Mouse (Mus musculus): ENCODE results near the gene Gng8.

The Gng8 gene

DNA sequence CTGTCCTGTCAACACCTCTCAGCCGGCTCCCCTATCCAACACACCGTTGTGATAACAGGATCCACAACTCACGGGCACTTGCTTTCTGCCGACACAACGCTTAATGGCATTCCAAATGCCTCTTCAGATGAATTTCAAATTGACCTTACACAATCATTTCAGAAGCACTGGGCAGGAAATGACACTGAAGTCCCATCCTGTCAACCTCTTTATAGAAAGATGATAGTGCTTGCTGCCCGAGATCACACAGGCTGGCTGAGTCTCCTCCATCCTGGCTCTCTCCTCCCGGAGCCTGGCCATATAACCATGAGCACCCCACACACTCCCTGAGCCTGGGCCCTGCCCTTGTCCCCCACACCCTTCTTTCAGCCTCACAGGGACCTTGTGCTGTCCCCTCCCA lies 16.3 kb downstream of the Gng8 start:
- DNase-seq (ENCODE audit: low read depth, low spot score) = peak; percentile 38

- peak; percentile 43 for DNase-seq (ENCODE audit: low read depth, low spot score)
Observed at GRCm38 (mm10) chr7:16908367-16908766, 16.8 kb downstream of the Gng8 start.

DNA sequence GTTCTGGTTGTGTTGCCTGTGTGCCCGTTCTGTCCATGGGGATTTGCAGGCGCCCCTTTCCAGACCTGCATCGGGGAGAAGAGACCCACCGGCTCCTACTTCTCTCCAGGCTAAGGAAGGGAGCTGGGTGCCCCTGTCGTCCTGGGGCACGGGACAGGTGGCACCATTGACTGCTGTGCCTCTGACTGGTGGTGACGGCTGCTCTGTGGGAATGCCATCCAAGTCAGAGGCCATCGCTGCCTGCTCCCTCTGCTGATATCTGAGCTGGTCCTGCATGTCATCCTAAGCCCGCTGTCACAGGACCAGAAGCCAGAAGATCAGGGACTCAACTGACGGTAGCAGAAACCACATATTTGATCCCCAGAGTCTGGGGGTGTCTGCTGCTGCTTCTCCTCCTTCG lies 17.3 kb downstream of the Gng8 start:
- no peak for DNase-seq (ENCODE audit: low read depth, low spot score)

DNA sequence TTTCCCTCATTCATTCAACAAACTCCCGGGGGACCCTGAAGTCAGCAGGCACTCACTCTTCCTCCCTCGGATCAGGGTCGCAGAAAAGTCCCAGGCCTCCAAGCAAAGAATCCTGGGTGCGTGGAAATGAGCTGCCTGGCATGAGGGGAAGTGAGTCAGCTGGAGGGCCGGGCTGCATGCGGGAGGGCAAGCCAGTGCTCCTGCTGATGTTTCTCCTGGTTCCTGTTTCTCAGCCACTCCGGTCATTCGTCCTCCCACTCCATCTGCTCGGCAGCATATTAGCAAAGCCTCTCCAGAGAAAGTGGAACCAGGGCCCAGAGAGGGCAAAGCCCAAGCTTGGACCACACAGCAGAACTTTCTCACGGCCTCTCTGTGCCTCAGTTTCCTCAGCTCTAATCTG lies 18.3 kb downstream of the Gng8 start:
- DNase-seq (ENCODE audit: low read depth, low spot score) = no peak

GRCm38 (mm10) chr7:16911904-16912303 lies 20.3 kb downstream of the Gng8 start:
- no peak for DNase-seq (ENCODE audit: low read depth, low spot score)

GRCm38 (mm10) chr7:16912360-16912759 lies 20.8 kb downstream of the Gng8 start:
- no peak for DNase-seq (ENCODE audit: low read depth, low spot score)

GRCm38 (mm10) chr7:16913806-16914452 lies 22.3 kb downstream of the Gng8 start:
- peak; percentile 86 for DNase-seq (ENCODE audit: low read depth, low spot score)

GRCm38 (mm10) chr7:16914453-16915343 lies 23.1 kb downstream of the Gng8 start:
- DNase-seq (ENCODE audit: low read depth, low spot score) = no peak

DNA sequence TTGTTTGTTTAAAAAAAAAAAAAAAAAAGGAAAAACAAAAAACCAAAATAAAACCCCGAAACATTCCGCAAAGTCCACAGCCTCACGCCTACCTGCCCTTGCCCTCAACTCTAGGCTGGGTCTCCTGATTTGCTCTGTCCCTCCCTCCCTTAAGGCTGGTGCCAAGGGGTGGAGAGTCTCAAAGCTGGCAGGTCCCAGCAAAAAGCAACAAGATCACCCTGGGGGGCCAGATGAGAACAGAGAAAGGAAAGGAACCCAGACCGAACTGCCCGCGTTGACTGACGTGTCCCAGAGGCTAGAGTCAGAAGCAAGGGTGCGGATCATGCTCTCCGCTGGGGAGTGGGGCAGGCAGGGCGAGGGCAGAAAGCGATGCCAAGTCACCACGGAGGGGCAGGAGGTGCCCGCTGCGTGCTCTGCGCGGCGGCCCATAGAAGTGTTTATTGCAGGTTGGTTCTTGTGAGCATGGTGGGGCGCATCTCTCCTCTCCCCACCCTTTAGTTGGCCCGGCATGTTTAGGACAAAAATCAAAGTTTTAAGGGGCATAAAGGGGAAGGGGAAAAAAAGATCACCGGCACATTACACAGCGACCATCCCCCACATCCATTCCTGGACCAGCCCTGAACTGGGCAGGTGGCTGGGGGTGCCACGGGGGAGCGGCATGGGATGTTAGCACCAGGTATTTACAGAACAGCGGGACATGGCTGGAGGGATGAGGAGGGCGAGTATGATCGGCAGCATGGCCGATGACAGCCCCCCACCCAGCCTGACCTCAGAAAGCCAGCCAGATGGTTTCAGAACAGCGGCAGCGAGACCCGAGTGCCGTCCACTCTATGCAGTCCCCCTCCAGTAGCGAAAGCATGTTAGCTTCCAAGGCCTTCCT lies 24.1 kb downstream of the Gng8 start:
- DNase-seq (ENCODE audit: low read depth, low spot score) = no peak

- DNase-seq (ENCODE audit: low read depth, low spot score) = no peak
Observed at GRCm38 (mm10) chr7:16916342-16917265, 25.0 kb downstream of the Gng8 start.

DNA sequence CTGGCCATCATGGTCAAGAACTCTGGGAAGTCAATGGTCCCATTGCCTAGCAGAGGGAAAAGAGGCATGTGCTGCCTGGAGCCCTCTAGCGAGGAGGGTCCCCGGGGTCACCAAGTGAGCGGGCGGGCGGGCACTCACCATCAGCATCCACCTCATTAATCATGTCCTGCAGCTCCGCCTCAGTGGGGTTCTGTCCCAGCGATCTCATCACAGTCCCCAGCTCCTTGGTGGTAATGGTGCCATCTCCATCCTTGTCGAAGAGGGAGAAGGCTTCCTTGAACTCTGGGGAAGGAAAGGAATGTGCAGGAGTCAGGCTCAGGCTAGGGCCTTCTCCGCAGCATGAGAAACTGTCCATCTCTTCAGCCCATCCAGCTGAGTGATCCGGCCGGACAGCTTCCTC lies 25.9 kb downstream of the Gng8 start:
- DNase-seq (ENCODE audit: low read depth, low spot score) = no peak

DNA sequence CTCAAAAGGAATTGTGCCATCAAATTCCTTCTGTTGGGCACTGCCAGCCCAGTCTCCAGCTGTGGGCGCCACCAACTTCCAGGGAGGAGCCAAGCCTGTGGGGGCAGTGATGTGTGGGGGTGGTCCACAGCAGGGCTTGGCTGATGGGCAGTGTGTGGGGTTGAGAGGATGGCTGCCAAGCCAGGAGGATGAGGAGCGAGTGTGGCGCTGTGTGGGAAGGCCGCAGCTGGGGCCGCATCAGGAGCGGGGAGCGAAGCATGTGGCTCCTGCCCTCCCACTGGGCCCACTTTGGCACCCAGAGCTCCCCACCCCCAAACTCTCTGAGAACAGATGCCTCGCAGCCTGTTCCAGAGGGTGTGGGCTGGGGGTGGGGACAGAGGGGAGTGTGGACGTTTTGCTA lies 26.4 kb downstream of the Gng8 start:
- DNase-seq (ENCODE audit: low read depth, low spot score) = no peak

DNA sequence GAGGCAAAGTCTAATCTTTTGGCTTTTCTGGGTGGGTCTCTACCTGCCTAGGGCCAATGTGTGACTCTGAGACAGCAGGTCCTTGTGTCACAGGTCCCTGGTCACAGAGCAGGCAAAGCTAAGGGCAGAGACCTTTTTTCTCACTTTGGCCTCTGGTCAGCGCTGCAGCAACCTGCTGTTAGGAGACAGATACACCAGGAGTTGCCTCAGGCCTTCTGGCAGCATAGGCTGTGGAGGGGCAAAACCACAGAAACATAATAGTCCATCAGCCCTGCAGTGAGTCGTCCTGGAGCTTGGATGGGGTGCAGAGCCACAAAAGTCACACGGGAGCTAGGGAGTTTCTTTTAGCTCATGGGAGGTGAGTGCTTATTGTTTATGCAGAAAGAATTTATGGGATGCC lies 27.1 kb downstream of the Gng8 start:
- no peak for DNase-seq (ENCODE audit: low read depth, low spot score)

GRCm38 (mm10) chr7:16919395-16920149 lies 28.0 kb downstream of the Gng8 start:
- no peak for DNase-seq (ENCODE audit: low read depth, low spot score)

DNA sequence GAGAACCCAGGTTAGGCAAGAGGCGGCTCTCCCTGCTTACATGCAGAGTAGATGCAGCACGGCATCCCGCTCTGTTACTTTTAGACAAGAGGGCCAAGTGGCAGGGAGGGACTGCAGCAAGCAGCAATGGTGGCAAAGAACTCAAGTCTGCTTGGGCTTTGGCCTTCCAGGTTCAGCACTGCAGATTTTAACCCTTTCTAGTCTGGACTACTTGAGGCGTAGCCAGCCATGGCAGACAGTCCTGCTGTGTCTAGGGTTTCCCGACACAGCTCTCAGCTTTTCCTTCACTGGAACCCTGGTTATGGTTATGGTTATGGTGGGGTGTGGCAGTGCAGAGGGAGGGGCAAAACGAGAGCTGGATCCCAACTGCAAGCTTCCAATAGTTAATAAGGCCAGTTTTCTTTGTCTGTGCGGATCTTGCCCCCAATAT lies 28.6 kb downstream of the Gng8 start:
- DNase-seq (ENCODE audit: low read depth, low spot score) = no peak

DNA sequence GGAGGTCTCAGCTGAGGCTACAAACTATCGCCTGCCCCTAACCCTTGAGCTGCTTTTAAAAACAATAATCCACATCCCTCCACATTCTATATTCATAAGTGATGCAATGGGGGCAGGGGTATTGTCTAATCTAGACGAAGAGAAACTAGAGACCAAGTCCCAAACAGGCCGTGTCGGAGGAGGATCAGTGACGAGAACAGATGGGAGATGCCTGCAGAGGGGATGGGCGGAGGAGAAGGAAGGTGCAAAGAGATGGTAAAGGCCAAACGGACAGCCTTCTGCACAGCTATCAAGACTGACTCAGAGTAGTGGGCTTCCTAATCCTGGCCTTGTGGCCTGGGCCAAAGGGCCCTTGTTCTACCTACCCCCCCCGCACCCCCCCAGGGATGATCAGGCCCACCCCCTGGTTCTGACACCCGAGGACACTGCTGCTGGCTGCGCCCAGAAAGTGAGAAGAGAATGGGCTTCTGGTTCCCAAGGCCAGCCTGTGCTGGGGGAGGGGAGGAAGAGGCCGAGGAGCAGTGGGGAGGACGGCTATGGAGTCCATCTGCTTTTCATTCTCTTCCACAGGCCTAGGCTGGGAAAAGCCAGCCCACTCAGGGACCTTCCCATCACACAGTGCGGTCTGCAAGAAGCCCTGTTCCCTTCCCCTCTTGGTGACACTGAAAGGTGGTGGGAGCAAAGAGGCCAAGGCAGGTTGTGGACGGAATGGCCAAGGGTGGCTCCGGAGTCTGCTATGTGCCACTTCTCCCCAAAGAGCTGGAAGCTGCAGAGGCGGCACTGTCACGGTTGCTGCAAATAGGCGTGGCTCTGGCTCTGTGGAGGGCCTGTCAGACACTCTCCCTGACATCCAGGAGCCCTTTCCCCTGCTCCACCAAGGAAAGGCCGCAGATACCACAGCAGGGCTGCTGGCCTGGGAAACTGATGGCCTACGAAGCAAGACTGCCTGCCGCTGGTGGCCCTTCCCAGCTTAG lies 29.5 kb downstream of the Gng8 start:
- DNase-seq (ENCODE audit: low read depth, low spot score) = no peak

- no peak for DNase-seq (ENCODE audit: low read depth, low spot score)
Observed at GRCm38 (mm10) chr7:16921881-16922335, 30.3 kb downstream of the Gng8 start.

DNA sequence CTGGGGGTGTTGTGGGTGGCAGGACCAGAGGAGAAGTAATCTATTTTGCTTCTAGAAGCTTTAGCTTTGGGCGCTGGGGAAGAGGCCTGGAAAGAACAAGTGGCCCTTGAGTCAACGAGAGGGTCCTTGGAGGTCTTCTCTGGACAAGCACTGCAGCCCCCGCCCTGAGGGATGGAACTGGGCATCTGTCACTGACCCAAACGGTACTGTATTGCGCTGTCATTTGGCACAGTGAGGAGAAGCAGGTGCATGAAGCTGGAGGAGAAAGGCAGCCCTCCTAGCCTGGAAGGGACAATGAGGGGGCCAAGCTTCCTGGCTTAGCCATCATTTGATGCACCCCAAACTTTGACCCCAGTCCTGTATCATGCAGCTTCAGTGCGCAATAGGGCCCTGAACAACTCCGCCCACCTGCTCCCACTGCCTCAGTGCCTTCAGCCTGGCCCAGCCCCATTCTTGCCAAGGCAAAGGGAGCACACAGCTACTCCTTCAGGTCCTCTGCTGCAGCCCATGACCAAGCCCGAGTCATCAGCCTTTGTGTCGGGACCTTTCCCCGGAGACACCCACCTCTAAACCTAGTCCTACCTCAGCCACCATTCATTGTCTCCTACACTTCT lies 30.9 kb downstream of the Gng8 start:
- peak; percentile 42 for DNase-seq (ENCODE audit: low read depth, low spot score)
